Mouse (Mus musculus) MEL (cell line): ENCODE data around the gene Nploc4. TPM values are rescaled to one million over a fixed set of nuclear protein-coding genes. Genes with fewer than 3 reads are reported as not detected.
A peak's percentile ranks its signal among the peaks of the same experiment; 100 is the strongest.

Source experiments
- DNase-seq: peaks from one replicate; pipeline ENCODE4 v3.0.0; 2011; ENCODE audit warnings: low read depth, low spot score
- H3K27ac ChIP-seq: 2 replicates; pipeline ENCODE4 v1.5.1; 2012; ENCODE audit warnings: low read depth, mild to moderate bottlenecking, control low read depth, low read length, moderate library complexity; ENCODE audit not compliant: control insufficient read depth
- H3K27me3 ChIP-seq, 2 experiments: fragments of 150-350 bp in 1 of 2; sonication (generic) in 1 of 2; 2 replicates each; pipeline ENCODE4 v1.6.1; 2012; ENCODE audit warnings: low read length in 2 of 2, mild to moderate bottlenecking in 2 of 2, improper control_type of control experiment in 1 of 2, moderate library complexity in 1 of 2; ENCODE audit not compliant: insufficient read depth in 2 of 2, control insufficient read depth in 1 of 2
- H3K36me3 ChIP-seq, 2 experiments: 2 replicates each; pipeline ENCODE4 v1.6.1; 2012 to 2014; ENCODE audit warnings: low read length in 2 of 2, improper control_type of control experiment in 1 of 2, inconsistent platforms in 1 of 2, mild to moderate bottlenecking in 1 of 2; ENCODE audit not compliant: insufficient read depth in 2 of 2, control insufficient read depth in 1 of 2
- H3K4me1 ChIP-seq, 2 experiments: fragments of 150-350 bp in 1 of 2; sonication (generic) in 1 of 2; 2 replicates each; pipeline ENCODE4 v1.6.1; 2012; ENCODE audit warnings: low read length in 2 of 2, improper control_type of control experiment in 1 of 2, mild to moderate bottlenecking in 1 of 2; ENCODE audit not compliant: insufficient read depth in 2 of 2, control insufficient read depth in 1 of 2
- H3K4me3 ChIP-seq, 2 experiments: fragments of 150-350 bp in 1 of 2; sonication (generic) in 1 of 2; 2 replicates each; pipeline ENCODE4 v1.5.1; 2012; ENCODE audit warnings: low read depth in 2 of 2, low read length in 2 of 2, mild to moderate bottlenecking in 2 of 2, moderate library complexity in 2 of 2, control low read depth in 1 of 2, improper control_type of control experiment in 1 of 2; ENCODE audit not compliant: control insufficient read depth in 1 of 2, insufficient read depth in 1 of 2
- H3K79me2 ChIP-seq: 2 replicates; pipeline ENCODE4 v1.6.1; 2012; ENCODE audit warnings: mild to moderate bottlenecking, low read length, moderate library complexity; ENCODE audit not compliant: control insufficient read depth, poor library complexity, insufficient read depth
- H3K9ac ChIP-seq: 2 replicates; pipeline ENCODE4 v1.6.1; 2012; ENCODE audit warnings: low read depth, mild to moderate bottlenecking, control low read depth, low read length, moderate library complexity; ENCODE audit not compliant: control insufficient read depth, poor library complexity, severe bottlenecking
- H3K9me3 ChIP-seq: fragments of 150-350 bp; sonication (generic); replicated peaks from 2 replicates; pipeline ENCODE4 v1.6.1; 2012; ENCODE audit warnings: mild to moderate bottlenecking, low read length, improper control_type of control experiment, moderate library complexity; ENCODE audit not compliant: insufficient read depth
- CHD1 ChIP-seq: IDR thresholded peaks from 2 replicates; pipeline ENCODE4 v1.6.1; 2012; ENCODE audit warnings: low read depth, mild to moderate bottlenecking, inconsistent platforms, low read length, improper control_type of control experiment
- CHD2 ChIP-seq: IDR thresholded peaks from 2 replicates; pipeline ENCODE4 v1.6.1; 2011; ENCODE audit warnings: low read length, improper control_type of control experiment
- CTCF ChIP-seq, 3 experiments: IDR thresholded peaks in 2 of 3; conservative IDR thresholded peaks in 1 of 3; 2 replicates each; pipeline ENCODE4 v1.5.1; 2011 to 2012; ENCODE audit warnings: low read length in 3 of 3, low read depth in 2 of 3, mild to moderate bottlenecking in 2 of 3, improper control_type of control experiment in 1 of 3, inconsistent platforms in 1 of 3, mixed read lengths in 1 of 3, moderate library complexity in 1 of 3; ENCODE audit not compliant: control insufficient read depth in 1 of 3, insufficient read depth in 1 of 3, poor library complexity in 1 of 3, severe bottlenecking in 1 of 3
- KAT2A ChIP-seq: conservative IDR thresholded peaks from 2 replicates; pipeline ENCODE4 v1.6.1; 2012; ENCODE audit warnings: low read depth, low read length, improper control_type of control experiment, inconsistent platforms
- MAFK ChIP-seq: IDR thresholded peaks from 2 replicates; pipeline ENCODE4 v1.6.1; 2011; ENCODE audit warnings: low read depth, mild to moderate bottlenecking, low read length, improper control_type of control experiment, borderline replicate concordance
- MXI1 ChIP-seq: IDR thresholded peaks from 2 replicates; pipeline ENCODE4 v1.6.1; 2011; ENCODE audit warnings: mild to moderate bottlenecking, low read depth, low read length, improper control_type of control experiment
- MYB ChIP-seq: IDR thresholded peaks from 2 replicates; pipeline ENCODE4 v1.6.1; 2011; ENCODE audit warnings: mild to moderate bottlenecking, low read depth, low read length, improper control_type of control experiment
- MYC ChIP-seq: IDR thresholded peaks from 2 replicates; pipeline ENCODE4 v1.6.1; 2011; ENCODE audit warnings: low read depth, mild to moderate bottlenecking, low read length, improper control_type of control experiment, moderate library complexity
- POLR2AphosphoS5 ChIP-seq: IDR thresholded peaks from 2 replicates; pipeline ENCODE4 v1.6.1; 2012; ENCODE audit warnings: low read depth, borderline replicate concordance, mild to moderate bottlenecking, inconsistent platforms, low read length, moderate library complexity, mixed read lengths
- RAD21 ChIP-seq: IDR thresholded peaks from 2 replicates; pipeline ENCODE4 v1.6.1; 2011; ENCODE audit warnings: mild to moderate bottlenecking, low read depth, low read length, improper control_type of control experiment
- RCOR1 ChIP-seq: IDR thresholded peaks from 2 replicates; pipeline ENCODE4 v1.6.1; 2012; ENCODE audit warnings: low read depth, mild to moderate bottlenecking, inconsistent platforms, low read length, improper control_type of control experiment
- UBTF ChIP-seq: IDR thresholded peaks from 2 replicates; pipeline ENCODE4 v1.6.1; 2012; ENCODE audit warnings: low read depth, mild to moderate bottlenecking, inconsistent platforms, low read length, improper control_type of control experiment, moderate library complexity, borderline replicate concordance; ENCODE audit not compliant: insufficient read depth
- ZMIZ1 ChIP-seq: IDR thresholded peaks from 2 replicates; pipeline ENCODE4 v1.6.1; 2012; ENCODE audit warnings: low read depth, mild to moderate bottlenecking, inconsistent platforms, low read length, improper control_type of control experiment, moderate library complexity
- ZNF384 ChIP-seq: IDR thresholded peaks from 2 replicates; pipeline ENCODE4 v1.6.1; 2012; ENCODE audit warnings: low read depth, mild to moderate bottlenecking, inconsistent platforms, low read length, improper control_type of control experiment
- polyA plus RNA-seq, 2 experiments: library from polyadenylated mRNA; stranded (reverse) in 1 of 2; unstranded in 1 of 2; fragments of >175 nt in 1 of 2; fragments of >200 nt in 1 of 2; gene quantifications; 2 replicates each; pipeline versions ENCODE4 v1.2.1 to v1.2.4; 2012; ENCODE audit warnings: low replicate concordance in 2 of 2, low read depth in 1 of 2; ENCODE audit not compliant: insufficient read length in 2 of 2, insufficient read depth in 1 of 2, missing spikeins in 1 of 2
- total RNA-seq: library from RNA; depleted of rRNA; stranded (reverse); fragments of 300-350 nt; gene quantifications from 2 replicates; pipeline ENCODE4 v1.2.3, GENCODE M21; 2012

Nploc4 gene
- total and polyA plus RNA-seq, 3 experiments = 77.4 to 352 (median 117) TPM

- Histone ChIP-seq H3K27ac (no peak overlapping the region), H3K36me3 (peaks cover 0 to 6% of the 10 kb centered on the region in 2 experiments; a peak in 2 of 4 replicates), H3K27me3 (no peaks in the 10 kb centered on the region), H3K79me2 (no peaks in the 10 kb centered on the region), H3K4me3 (no peak overlapping the region), H3K4me1 (peaks cover 3 to 12% of the 10 kb centered on the region in 2 experiments; a peak in 3 of 4 replicates), H3K9me3 (no peaks in the 10 kb centered on the region), H3K9ac (no peak overlapping the region)
- TF ChIP-seq CTCF (IDR thresholded peaks at IDR 0.05 in 2 of 3, conservative IDR thresholded peaks at IDR 0.05 in 1 of 3; ENCODE audit: control insufficient read depth in 1 of 3, insufficient read depth in 1 of 3, low read depth in 2 of 3, low read length in 3 of 3, poor library complexity in 1 of 3, severe bottlenecking in 1 of 3) (peak in 1 of 3 experiments; percentile 27; a peak in 1 of 6 replicates), UBTF (no peak)
- DNase-seq = no peak
These were observed 98.7 kb downstream of the Nploc4 start for GRCm38 (mm10) chr11:120338786-120339185.

GRCm38 (mm10) chr11:120337447-120337846 is 100.1 kb downstream of the Nploc4 start:
- DNase-seq = peak; percentile 60
- no peak overlapping the region for H3K27ac ChIP-seq
- no peak overlapping the region for H3K4me3 ChIP-seq
- peaks cover 3 to 12% of the 10 kb centered on the region in 2 experiments; a peak in 3 of 4 replicates for H3K4me1 ChIP-seq
- H3K36me3 ChIP-seq = peaks cover 0 to 6% of the 10 kb centered on the region in 2 experiments; a peak in 2 of 4 replicates
- H3K9me3 ChIP-seq = no peaks in the 10 kb centered on the region
- H3K9ac ChIP-seq = no peak overlapping the region
- no peaks in the 10 kb centered on the region for H3K79me2 ChIP-seq
- TF ChIP-seq RAD21 = peak; percentile 46
- TF ChIP-seq CHD1 = no peak
- TF ChIP-seq MYC = no peak
- TF ChIP-seq MXI1 = no peak
- no peak for TF ChIP-seq MAFK
- peak in 2 of 3 experiments; percentile 44 to 55; a peak in 4 of 6 replicates for TF ChIP-seq CTCF (IDR thresholded peaks at IDR 0.05 in 2 of 3, conservative IDR thresholded peaks at IDR 0.05 in 1 of 3; ENCODE audit: control insufficient read depth in 1 of 3, insufficient read depth in 1 of 3, low read depth in 2 of 3, low read length in 3 of 3, poor library complexity in 1 of 3, severe bottlenecking in 1 of 3)
- TF ChIP-seq ZNF384 = no peak
- no peak for TF ChIP-seq CHD2
- no peak for TF ChIP-seq KAT2A
- no peak for TF ChIP-seq POLR2AphosphoS5
- no peak for TF ChIP-seq ZMIZ1
- TF ChIP-seq RCOR1 = no peak
- TF ChIP-seq MYB = no peak
- no peaks in the 10 kb centered on the region for H3K27me3 ChIP-seq
